Mouse (Mus musculus): Measurements from ENCODE around the gene Mta1. TPM values are rescaled to one million over a fixed set of nuclear protein-coding genes. Genes with fewer than 3 reads are reported as not detected.
A peak's percentile ranks its signal among the peaks of the same experiment; 100 is the strongest.

Gene Mta1
- polyA plus RNA-seq, 1 experiment = 66.4 TPM

- DNase-seq (ENCODE audit: extremely low spot score in 1 of 2, low spot score in 1 of 2) = no peak
Measured at GRCm38 (mm10) chr12:113097040-113097439, 1.0 kb upstream of the Mta1 start.

- no peak for DNase-seq (ENCODE audit: extremely low spot score in 1 of 2, low spot score in 1 of 2)
Measured at GRCm38 (mm10) chr12:113098530-113099151, 563 bp downstream of the Mta1 start.

GRCm38 (mm10) chr12:113099470-113100237 is 1.6 kb downstream of the Mta1 start:
- DNase-seq (ENCODE audit: extremely low spot score in 1 of 2, low spot score in 1 of 2) = no peak

GRCm38 (mm10) chr12:113100448-113101076 is 2.5 kb downstream of the Mta1 start:
- DNase-seq (ENCODE audit: extremely low spot score in 1 of 2, low spot score in 1 of 2) = no peak

- no peak for DNase-seq (ENCODE audit: extremely low spot score in 1 of 2, low spot score in 1 of 2)
Measured at GRCm38 (mm10) chr12:113101251-113101960, 3.3 kb downstream of the Mta1 start.

- peak in 1 of 2 experiments; percentile 61 for DNase-seq (ENCODE audit: extremely low spot score in 1 of 2, low spot score in 1 of 2)
Measured at GRCm38 (mm10) chr12:113102461-113102860, 4.4 kb downstream of the Mta1 start.

GRCm38 (mm10) chr12:113103846-113104451 is 5.9 kb downstream of the Mta1 start:
- DNase-seq (ENCODE audit: extremely low spot score in 1 of 2, low spot score in 1 of 2) = no peak

GRCm38 (mm10) chr12:113106386-113106785 is 8.3 kb downstream of the Mta1 start:
- DNase-seq (ENCODE audit: extremely low spot score in 1 of 2, low spot score in 1 of 2) = peak in 1 of 2 experiments; percentile 38

- DNase-seq (ENCODE audit: extremely low spot score in 1 of 2, low spot score in 1 of 2) = no peak
Measured at GRCm38 (mm10) chr12:113107431-113108124, 9.5 kb downstream of the Mta1 start.

GRCm38 (mm10) chr12:113108528-113109283 is 10.6 kb downstream of the Mta1 start:
- no peak for DNase-seq (ENCODE audit: extremely low spot score in 1 of 2, low spot score in 1 of 2)

- no peak for DNase-seq (ENCODE audit: extremely low spot score in 1 of 2, low spot score in 1 of 2)
Measured at GRCm38 (mm10) chr12:113109801-113110200, 11.7 kb downstream of the Mta1 start.

GRCm38 (mm10) chr12:113114141-113114540 is 16.1 kb downstream of the Mta1 start:
- DNase-seq (ENCODE audit: extremely low spot score in 1 of 2, low spot score in 1 of 2) = no peak

GRCm38 (mm10) chr12:113114856-113115538 is 16.9 kb downstream of the Mta1 start:
- no peak for DNase-seq (ENCODE audit: extremely low spot score in 1 of 2, low spot score in 1 of 2)

GRCm38 (mm10) chr12:113119516-113120410 is 21.7 kb downstream of the Mta1 start:
- peak; percentile 53 to 93 for DNase-seq (ENCODE audit: extremely low spot score in 1 of 2, low spot score in 1 of 2)

- no peak for DNase-seq (ENCODE audit: extremely low spot score in 1 of 2, low spot score in 1 of 2)
Measured at GRCm38 (mm10) chr12:113124726-113125125, 26.6 kb downstream of the Mta1 start.

- no peak for DNase-seq (ENCODE audit: extremely low spot score in 1 of 2, low spot score in 1 of 2)
Measured at GRCm38 (mm10) chr12:113130732-113131131, 32.7 kb downstream of the Mta1 start.

GRCm38 (mm10) chr12:113131601-113132000 is 33.5 kb downstream of the Mta1 start:
- DNase-seq (ENCODE audit: extremely low spot score in 1 of 2, low spot score in 1 of 2) = no peak

GRCm38 (mm10) chr12:113132567-113132966 is 34.5 kb downstream of the Mta1 start:
- DNase-seq (ENCODE audit: extremely low spot score in 1 of 2, low spot score in 1 of 2) = no peak
